Mouse (Mus musculus) midbrain, embryonic 13.5 days (tissue): ENCODE data around the gene Gtf2h1. TPM values are rescaled to one million over a fixed set of nuclear protein-coding genes. Genes with fewer than 3 reads are reported as not detected.
"Not testable (repeated sequence)": the region's sequence is repeated elsewhere in the genome, so short reads cannot be mapped to it uniquely, and the experiment has no call there.

Experiments
- ATAC-seq: fragments of 200-750 bp; cut with Nextera tagmentation; 2 replicates; pipeline ENCODE4 v1.8.0; 2017; ENCODE audit warnings: mild to moderate bottlenecking, moderate TSS enrichment, moderate library complexity
- H3K27ac ChIP-seq: fragments of 300-500 bp; sonication (generic); 2 replicates; pipeline ENCODE4 v1.5.1; 2015; ENCODE audit warnings: inconsistent platforms, mild to moderate bottlenecking, moderate library complexity
- H3K27me3 ChIP-seq: fragments of 300-500 bp; sonication (generic); 2 replicates; pipeline ENCODE4 v1.6.1; 2015; ENCODE audit warnings: mild to moderate bottlenecking, inconsistent platforms
- H3K36me3 ChIP-seq: fragments of 300-500 bp; sonication (generic); 2 replicates; pipeline ENCODE4 v1.6.1; 2015; ENCODE audit warnings: mild to moderate bottlenecking, inconsistent platforms
- H3K4me1 ChIP-seq: fragments of 300-500 bp; sonication (generic); replicated peaks from 2 replicates; pipeline ENCODE4 v1.6.1; 2015; ENCODE audit warnings: inconsistent platforms
- H3K4me2 ChIP-seq: fragments of 300-500 bp; sonication (generic); replicated peaks from 2 replicates; pipeline ENCODE4 v1.6.1; 2015; ENCODE audit warnings: moderate library complexity, mild to moderate bottlenecking, inconsistent platforms
- H3K4me3 ChIP-seq: fragments of 300-500 bp; sonication (generic); replicated peaks from 2 replicates; pipeline ENCODE4 v1.5.1; 2015; ENCODE audit warnings: mild to moderate bottlenecking, inconsistent platforms
- H3K9ac ChIP-seq: fragments of 300-500 bp; sonication (generic); replicated peaks from 2 replicates; pipeline ENCODE4 v1.6.1; 2015; ENCODE audit warnings: mild to moderate bottlenecking, inconsistent platforms
- H3K9me3 ChIP-seq: fragments of 300-500 bp; sonication (generic); 2 replicates; pipeline ENCODE4 v1.6.1; 2016; ENCODE audit warnings: mild to moderate bottlenecking, inconsistent platforms
- WGBS: fragments of 180-500 bp; shearing (Covaris S2); methylation state at CpG from one replicate; pipeline ENCODE4 v1.1.7; 2015; 5-methylcytosine and 5-hydroxymethylcytosine counted together
- polyA plus RNA-seq: library from polyadenylated mRNA; unstranded; fragments of >200 nt; fragmentation: Nextera tagmentation; extraction: Ambion mirVana; gene quantifications from 2 replicates; pipeline ENCODE4 v1.2.1, GENCODE M21; 2015

Gene Gtf2h1
- polyA plus RNA-seq, 1 experiment from 2014 or later = 48.4 TPM

- WGBS = 97% methylated on average over 11 of the region's 11 CpGs
- not testable (repeated sequence) for H3K27me3 ChIP-seq, H3K9me3 ChIP-seq, ATAC-seq, H3K27ac ChIP-seq, H3K9ac ChIP-seq, H3K4me1 ChIP-seq, H3K4me3 ChIP-seq, H3K4me2 ChIP-seq, H3K36me3 ChIP-seq
Observed at GRCm38 (mm10) chr7:46832112-46832810, 36.4 kb downstream of the Gtf2h1 start.

DNA sequence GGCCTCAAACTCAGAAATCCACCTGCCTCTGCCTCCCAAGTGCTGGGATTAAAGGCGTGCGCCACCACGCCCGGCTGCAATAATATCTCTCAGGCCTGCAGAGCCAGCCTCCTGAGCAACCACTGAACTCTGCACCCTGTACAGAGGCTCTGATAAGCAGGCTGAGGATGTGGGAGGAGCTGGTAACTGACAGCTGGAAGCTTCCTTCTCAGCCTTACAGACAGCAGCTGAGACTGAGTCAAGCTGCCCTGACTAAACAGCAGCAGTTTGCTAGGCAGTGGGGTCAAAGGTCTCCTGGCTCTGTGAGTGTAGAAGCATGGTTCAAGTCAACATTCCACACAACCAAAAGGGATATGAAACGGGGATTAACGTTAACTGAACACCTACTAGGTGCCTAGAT is 37.4 kb downstream of the Gtf2h1 start:
- H3K4me3 ChIP-seq = no peak overlapping the region
- no peaks in the 10 kb centered on the region for H3K36me3 ChIP-seq
- H3K27ac ChIP-seq = no peak overlapping the region
- no peak overlapping the region for H3K4me2 ChIP-seq
- H3K4me1 ChIP-seq = peaks cover 15% of the 10 kb centered on the region
- 85% methylated on average over 6 of the region's 6 CpGs for whole genome bisulfite sequencing
- H3K9ac ChIP-seq = no peak overlapping the region
- no peaks in the 10 kb centered on the region for H3K9me3 ChIP-seq
- no peaks in the 10 kb centered on the region for H3K27me3 ChIP-seq
- ATAC-seq = no peak

- ATAC-seq = no peak
- Histone ChIP-seq H3K9ac (no peak overlapping the region), H3K4me1 (peaks cover 20% of the 10 kb centered on the region), H3K27ac (no peak overlapping the region), H3K4me2 (no peak overlapping the region), H3K36me3 (no peaks in the 10 kb centered on the region), H3K9me3 (no peaks in the 10 kb centered on the region), H3K27me3 (no peaks in the 10 kb centered on the region), H3K4me3 (no peak overlapping the region)
- 92% methylated on average over 7 of the region's 7 CpGs for WGBS
Observed at GRCm38 (mm10) chr7:46833670-46834255, 37.9 kb downstream of the Gtf2h1 start.

GRCm38 (mm10) chr7:46834994-46835610 is 39.2 kb downstream of the Gtf2h1 start:
- Histone ChIP-seq H3K4me2 (no peak overlapping the region), H3K4me3 (no peak overlapping the region), H3K9ac (no peak overlapping the region; the same call in 1 of the 2 replicates), H3K9me3 (no peaks in the 10 kb centered on the region), H3K27ac (peak overlapping the region; percentile 39; the same call in 1 of the 2 replicates), H3K27me3 (no peaks in the 10 kb centered on the region), H3K36me3 (no peaks in the 10 kb centered on the region), H3K4me1 (peaks cover 28% of the 10 kb centered on the region)
- no peak; the same call in 1 of the 2 replicates for ATAC-seq
- 28% methylated on average over 14 of the region's 14 CpGs for WGBS

DNA sequence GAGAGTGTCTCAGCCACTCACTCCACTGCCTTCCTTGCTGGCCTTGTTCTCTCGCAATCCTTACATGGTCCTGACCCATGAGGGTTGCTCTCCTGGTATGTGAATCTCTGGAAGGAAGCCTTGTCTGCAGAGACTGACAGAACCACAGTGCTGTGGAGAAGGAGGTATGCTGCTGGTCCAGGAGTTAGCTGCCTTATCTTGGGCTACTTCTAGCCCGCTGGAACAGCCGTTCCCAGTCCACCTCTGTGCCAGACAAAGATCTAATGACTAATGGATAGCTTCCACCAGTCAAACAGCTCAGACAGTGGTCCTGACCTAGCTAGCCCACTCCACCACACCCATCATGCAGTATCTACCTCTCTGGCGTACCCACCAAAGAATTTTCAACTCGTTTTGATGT is 40.5 kb downstream of the Gtf2h1 start:
- H3K9ac ChIP-seq = no peak overlapping the region
- H3K4me1 ChIP-seq = peaks cover 28% of the 10 kb centered on the region
- H3K27me3 ChIP-seq = 0 out of 2 replicates have a peak, but pooled peaks cover 2% of the 10 kb centered on the region
- no peak overlapping the region for H3K4me3 ChIP-seq
- H3K27ac ChIP-seq = no peak overlapping the region
- no peaks in the 10 kb centered on the region for H3K36me3 ChIP-seq
- WGBS = 87% methylated on average over 5 of the region's 5 CpGs
- no peak for ATAC-seq
- no peaks in the 10 kb centered on the region for H3K9me3 ChIP-seq
- no peak overlapping the region for H3K4me2 ChIP-seq

DNA sequence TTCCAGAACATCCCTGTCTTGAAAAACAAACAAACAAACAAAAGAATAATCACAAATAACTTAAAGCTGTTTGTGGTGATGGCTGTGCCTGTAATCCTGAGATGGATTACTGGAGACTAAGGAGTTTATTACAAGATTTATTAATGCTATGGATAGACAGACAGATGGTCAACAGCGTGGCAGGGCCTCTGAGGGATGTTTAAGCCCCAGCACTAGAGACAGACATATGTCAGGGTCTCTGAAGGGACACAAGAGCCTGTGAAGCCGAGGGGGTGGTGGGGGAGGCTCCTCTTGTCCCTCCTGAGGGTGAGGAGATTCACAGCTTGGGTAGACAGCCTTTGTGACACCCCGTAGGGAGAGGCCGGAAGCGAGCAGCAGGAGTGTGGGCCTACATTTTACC is 41.2 kb downstream of the Gtf2h1 start:
- no peaks in the 10 kb centered on the region for H3K36me3 ChIP-seq
- H3K4me1 ChIP-seq = peaks cover 28% of the 10 kb centered on the region
- no peak overlapping the region for H3K27ac ChIP-seq
- H3K9ac ChIP-seq = no peak overlapping the region
- 0 out of 2 replicates have a peak, but pooled peaks cover 7% of the 10 kb centered on the region for H3K27me3 ChIP-seq
- H3K4me2 ChIP-seq = no peak overlapping the region
- H3K4me3 ChIP-seq = no peak overlapping the region
- H3K9me3 ChIP-seq = no peaks in the 10 kb centered on the region
- WGBS = 28% methylated on average over 5 of the region's 5 CpGs
- ATAC-seq = no peak

GRCm38 (mm10) chr7:46838104-46838671 is 42.3 kb downstream of the Gtf2h1 start:
- no peaks in the 10 kb centered on the region for H3K9me3 ChIP-seq
- H3K4me3 ChIP-seq = no peak overlapping the region
- ATAC-seq = 0 out of 2 replicates have a peak, but pooled peaks have one; percentile 14
- no peaks in the 10 kb centered on the region for H3K36me3 ChIP-seq
- 0 out of 2 replicates have a peak, but pooled peaks cover 7% of the 10 kb centered on the region for H3K27me3 ChIP-seq
- H3K4me2 ChIP-seq = peak overlapping the region; percentile 9; the same call in 1 of the 2 replicates
- peaks cover 28% of the 10 kb centered on the region for H3K4me1 ChIP-seq
- H3K9ac ChIP-seq = no peak overlapping the region
- WGBS = 1% methylated on average over 9 of the region's 9 CpGs
- H3K27ac ChIP-seq = no peak overlapping the region

GRCm38 (mm10) chr7:46838891-46839302 is 43.0 kb downstream of the Gtf2h1 start:
- Histone ChIP-seq H3K4me1 (peaks cover 28% of the 10 kb centered on the region), H3K9me3 (no peaks in the 10 kb centered on the region), H3K27ac (0 out of 2 replicates have a peak overlapping the region, but pooled peaks have one; percentile 16), H3K9ac (no peak overlapping the region), H3K4me2 (peak overlapping the region; percentile 9), H3K4me3 (no peak overlapping the region), H3K36me3 (no peaks in the 10 kb centered on the region), H3K27me3 (0 out of 2 replicates have a peak, but pooled peaks cover 11% of the 10 kb centered on the region)
- ATAC-seq = peak; percentile 63; the same call in 1 of the 2 replicates
- 6% methylated on average over 8 of the region's 8 CpGs for WGBS

DNA sequence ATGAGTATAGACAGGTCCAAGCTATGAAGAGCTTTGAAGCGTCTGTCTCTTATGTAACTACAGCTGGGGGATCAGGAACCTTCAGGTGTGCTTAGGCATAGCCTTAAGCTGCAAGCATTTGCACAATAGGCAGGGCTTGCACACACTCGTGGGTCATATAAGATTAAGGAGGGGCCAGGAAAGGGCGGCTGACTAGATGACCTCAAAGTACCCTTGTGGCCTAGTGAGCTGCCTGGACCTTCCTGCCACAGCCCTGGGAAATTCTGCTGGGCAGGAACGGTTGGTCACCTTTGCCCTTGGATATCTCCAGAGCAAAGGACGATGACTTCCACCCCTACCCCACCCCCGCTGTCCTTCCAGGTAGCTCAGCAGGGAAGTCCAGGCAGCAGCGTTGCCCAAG is 43.5 kb downstream of the Gtf2h1 start:
- Histone ChIP-seq H3K27me3 (0 out of 2 replicates have a peak, but pooled peaks cover 16% of the 10 kb centered on the region), H3K27ac (no peak overlapping the region), H3K4me3 (no peak overlapping the region), H3K4me1 (peaks cover 28% of the 10 kb centered on the region), H3K9ac (no peak overlapping the region), H3K9me3 (no peaks in the 10 kb centered on the region), H3K4me2 (no peak overlapping the region; the same call in 1 of the 2 replicates), H3K36me3 (no peaks in the 10 kb centered on the region)
- ATAC-seq = no peak
- WGBS = 39% methylated on average over 7 of the region's 7 CpGs

- 83% methylated on average over 5 of the region's 5 CpGs for WGBS
- peaks cover 28% of the 10 kb centered on the region for H3K4me1 ChIP-seq
- H3K9ac ChIP-seq = no peak overlapping the region
- no peak for ATAC-seq
- H3K27ac ChIP-seq = no peak overlapping the region
- no peak overlapping the region for H3K4me2 ChIP-seq
- no peaks in the 10 kb centered on the region for H3K9me3 ChIP-seq
- no peaks in the 10 kb centered on the region for H3K36me3 ChIP-seq
- no peak overlapping the region for H3K4me3 ChIP-seq
- 0 out of 2 replicates have a peak, but pooled peaks cover 16% of the 10 kb centered on the region for H3K27me3 ChIP-seq
Observed at GRCm38 (mm10) chr7:46839861-46840260, 44.0 kb downstream of the Gtf2h1 start.

- no peak overlapping the region for H3K4me3 ChIP-seq
- no peak overlapping the region for H3K27ac ChIP-seq
- no peak for ATAC-seq
- H3K4me1 ChIP-seq = peaks cover 28% of the 10 kb centered on the region
- H3K9me3 ChIP-seq = no peaks in the 10 kb centered on the region
- 57% methylated on average over 4 of the region's 4 CpGs for WGBS
- H3K9ac ChIP-seq = no peak overlapping the region
- H3K27me3 ChIP-seq = 0 out of 2 replicates have a peak, but pooled peaks cover 16% of the 10 kb centered on the region
- H3K4me2 ChIP-seq = no peak overlapping the region
- no peaks in the 10 kb centered on the region for H3K36me3 ChIP-seq
Observed at GRCm38 (mm10) chr7:46840326-46840725, 44.4 kb downstream of the Gtf2h1 start.
